Mouse (Mus musculus) right cerebral cortex, postnatal 14 days (tissue): ENCODE measurements at regions not wholly inside any gene's neighbourhood (a gene's known extent, or its start where the extent isn't known, plus 50 kb on each side); places are given as distances from the start of the nearest gene placed in this dataset.
"Not testable (repeated sequence)": the region's sequence is repeated elsewhere in the genome, so short reads cannot be mapped to it uniquely, and the experiment has no call there.

Source experiments
- DNase-seq: peaks from one replicate; pipeline ENCODE4 v3.0.0; 2022

- DNase-seq, result no peak
Observed at GRCm38 (mm10) chr1:12577027-12577703, 1163.3 kb downstream of the A830018L16Rik start.

GRCm38 (mm10) chr1:12577978-12578377, 1164.1 kb downstream of the A830018L16Rik start:
- DNase-seq, result no peak

- no peak for DNase-seq
Observed at GRCm38 (mm10) chr1:12583012-12583411, 1169.1 kb downstream of the A830018L16Rik start.

DNA sequence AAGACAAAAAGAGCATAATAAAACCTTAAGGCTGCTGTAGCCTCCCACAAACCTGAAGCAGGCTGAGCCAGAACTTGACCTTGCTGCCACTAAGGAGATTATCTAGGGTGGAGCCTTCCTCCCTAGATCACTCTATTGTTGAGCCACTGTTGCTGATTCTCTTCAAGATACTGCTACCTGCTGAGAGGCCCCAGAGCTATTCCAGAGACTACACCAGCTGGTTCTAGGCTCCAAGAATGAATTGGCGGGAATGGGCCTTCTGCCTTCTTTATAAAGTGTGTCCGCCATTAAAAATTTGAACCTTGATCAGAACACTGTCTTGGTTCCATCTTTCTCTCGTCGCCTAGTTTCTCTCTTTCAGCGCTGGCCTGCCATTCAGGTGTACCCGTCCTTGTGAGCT, 1173.1 kb downstream of the A830018L16Rik start:
- not testable (repeated sequence) for DNase-seq

GRCm38 (mm10) chr1:12612102-12612501, 1198.2 kb downstream of the A830018L16Rik start:
- DNase-seq, result no peak

GRCm38 (mm10) chr1:12615303-12615702, 1201.4 kb downstream of the A830018L16Rik start:
- no peak for DNase-seq

DNA sequence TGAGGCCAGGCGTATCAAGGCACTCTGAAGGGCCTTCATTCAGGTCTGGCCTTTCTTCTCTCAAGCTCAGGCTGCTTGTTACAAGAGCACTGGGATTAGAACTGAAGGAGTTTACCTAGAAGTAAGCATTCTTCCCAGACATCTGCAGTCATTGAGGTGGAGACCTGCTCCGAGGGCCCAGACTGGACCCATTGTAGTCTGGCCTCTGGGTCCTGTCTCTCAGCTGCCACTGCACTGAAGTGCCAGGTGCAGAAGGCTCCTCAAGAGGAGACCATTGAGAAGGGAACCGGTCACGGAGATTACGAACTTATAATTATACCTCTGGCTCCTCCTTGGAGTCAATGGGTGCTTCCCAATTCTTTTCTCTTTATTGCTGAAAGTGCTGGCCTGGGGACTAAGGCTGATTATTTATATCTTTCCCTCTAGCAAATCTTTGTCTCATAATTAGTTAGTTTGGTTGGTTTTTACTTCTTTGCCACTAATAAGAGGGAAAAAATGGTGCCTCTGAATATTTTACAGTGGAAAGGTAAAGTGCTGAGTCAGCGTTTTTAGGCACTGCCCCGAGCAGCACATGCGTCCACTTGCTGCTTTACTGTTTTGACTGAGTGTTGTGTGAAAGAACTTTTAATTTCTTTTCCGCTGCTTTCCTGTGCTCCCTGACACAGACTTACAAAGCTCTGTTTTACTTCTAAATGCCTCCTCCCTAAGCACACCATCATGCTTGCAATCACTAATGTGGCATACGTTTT, 1202.0 kb downstream of the A830018L16Rik start:
- DNase-seq, result no peak

DNA sequence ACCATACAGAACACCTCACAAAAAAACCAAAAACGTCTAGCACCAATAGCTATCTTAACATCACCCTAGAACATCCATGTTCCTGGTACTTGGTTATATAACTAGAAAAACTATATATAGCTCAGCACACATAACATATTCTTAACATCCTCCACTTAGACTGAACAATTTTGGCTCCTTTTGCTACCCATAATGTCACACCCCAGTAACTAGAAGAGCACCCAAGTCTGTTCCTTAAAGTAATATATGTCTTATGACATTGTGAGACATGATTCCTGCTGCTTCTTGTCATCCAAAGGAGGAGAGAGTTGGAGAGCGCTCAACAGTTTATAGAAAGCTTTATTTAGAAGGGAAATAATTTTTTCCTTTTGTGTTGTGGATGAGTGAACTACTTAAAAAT, 1206.1 kb downstream of the A830018L16Rik start:
- no peak for DNase-seq

- no peak for DNase-seq
Observed at GRCm38 (mm10) chr1:12620825-12621224, 1206.9 kb downstream of the A830018L16Rik start.

DNA sequence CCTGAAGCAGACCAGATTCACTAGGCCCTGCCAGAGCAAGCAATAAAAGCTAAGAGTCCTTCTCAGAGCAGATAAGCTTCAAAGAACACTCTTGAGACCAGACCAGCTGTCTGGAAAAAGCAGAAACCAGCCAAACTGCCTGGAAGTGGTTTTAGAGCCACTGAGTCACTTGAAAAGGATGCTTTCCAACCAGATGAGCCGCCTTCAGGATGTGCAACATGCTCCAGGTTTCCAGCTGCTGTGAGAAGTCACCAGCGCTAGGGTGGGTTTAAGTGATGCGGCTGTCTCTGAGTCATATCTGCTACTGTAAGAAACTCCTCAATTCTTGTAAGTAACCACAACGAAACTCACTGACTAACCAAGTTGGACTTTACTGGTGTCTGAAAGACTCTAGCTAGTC, 1209.3 kb downstream of the A830018L16Rik start:
- peak; percentile 8 for DNase-seq

DNA sequence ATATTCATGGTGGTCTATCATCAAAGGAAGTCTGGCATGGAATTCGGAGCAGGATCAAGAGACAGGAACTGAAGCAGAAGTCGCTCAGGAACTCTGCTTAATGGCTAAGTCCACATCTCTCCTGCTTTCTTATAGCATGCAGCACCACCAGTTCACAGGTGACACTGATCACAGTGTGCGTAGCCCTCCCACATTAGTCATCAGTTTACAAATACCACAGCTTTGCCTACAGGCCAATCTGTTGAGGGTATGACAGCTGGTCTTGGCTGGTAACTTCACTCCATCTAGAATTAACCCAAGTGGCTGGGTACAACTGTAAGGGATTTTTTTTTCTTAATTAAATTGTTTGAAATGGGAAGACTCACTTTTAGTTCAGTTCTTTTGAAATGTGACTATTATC, 1219.1 kb downstream of the A830018L16Rik start:
- DNase-seq, result no peak

- DNase-seq, result no peak
Observed at GRCm38 (mm10) chr1:12636326-12637147, 1222.6 kb downstream of the A830018L16Rik start.

- DNase-seq, result no peak
Observed at GRCm38 (mm10) chr1:12640983-12641382, 1227.1 kb downstream of the A830018L16Rik start.
